Mouse (Mus musculus) R1 (cell line): ENCODE data around the gene Macrod2.

ENCODE experiments used
- DNase-seq: peaks from one replicate; pipeline ENCODE4 v3.0.0-alpha.2; 2018; ENCODE audit warnings: low read depth, low spot score

Gene Macrod2

DNA sequence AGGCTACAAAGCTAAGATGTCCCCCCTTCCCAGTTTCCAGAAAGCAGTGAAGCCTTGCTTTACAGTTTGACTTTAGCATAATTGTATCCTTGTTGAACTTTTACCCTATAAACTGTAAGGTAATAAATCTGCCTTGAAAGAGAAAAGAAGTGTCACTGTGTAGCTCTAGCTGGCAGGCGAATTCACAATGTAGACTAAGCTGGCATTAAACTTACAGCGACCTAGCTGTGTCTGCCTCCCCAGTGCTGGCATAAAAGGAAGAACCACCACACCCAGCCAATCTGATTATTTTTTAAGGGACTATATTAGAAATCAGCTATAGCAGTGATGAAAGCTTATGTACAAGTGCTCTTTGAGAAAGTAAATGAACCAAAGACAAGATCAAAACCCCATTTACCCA lies 1791.8 kb downstream of the Macrod2 start:
- DNase-seq, result no peak

DNA sequence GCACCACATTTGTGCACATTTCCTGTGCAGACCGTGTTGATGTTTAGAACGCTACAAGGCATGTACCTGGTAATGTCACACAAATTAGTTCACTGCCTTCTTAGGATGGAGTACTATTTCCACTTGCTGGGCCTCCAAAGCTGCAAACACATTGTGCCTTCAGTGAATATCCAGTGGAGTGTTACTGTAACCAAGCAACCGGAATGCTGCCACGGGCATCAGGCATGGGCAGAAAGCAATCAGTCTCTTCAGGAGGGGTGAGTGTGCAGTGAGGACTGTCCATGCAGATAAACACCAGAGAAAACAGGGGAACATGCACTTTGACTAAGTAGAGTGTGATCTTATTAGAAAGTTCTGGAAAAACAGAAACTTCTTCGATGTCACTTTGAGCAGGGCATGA lies 1792.3 kb downstream of the Macrod2 start:
- no peak for DNase-seq

DNA sequence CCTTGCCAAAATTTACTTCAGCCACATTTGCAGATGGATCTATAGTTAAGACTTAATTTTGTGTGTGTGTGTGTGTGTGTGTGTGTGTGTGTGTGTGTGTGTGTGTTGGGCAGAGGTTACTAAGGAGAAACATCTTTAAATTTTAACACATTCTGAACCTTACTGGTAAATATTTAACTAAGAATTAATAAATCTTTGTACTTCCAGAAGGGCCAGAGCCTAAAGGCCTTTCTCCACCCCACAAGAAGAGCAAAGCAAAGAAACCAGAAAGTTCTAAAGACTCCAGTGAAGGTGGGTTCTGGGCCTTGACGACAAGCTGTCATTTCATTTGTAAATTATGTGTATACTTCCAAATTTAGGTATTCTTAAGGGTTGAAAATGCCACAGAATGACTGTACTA lies 1822.3 kb downstream of the Macrod2 start:
- no peak for DNase-seq

DNA sequence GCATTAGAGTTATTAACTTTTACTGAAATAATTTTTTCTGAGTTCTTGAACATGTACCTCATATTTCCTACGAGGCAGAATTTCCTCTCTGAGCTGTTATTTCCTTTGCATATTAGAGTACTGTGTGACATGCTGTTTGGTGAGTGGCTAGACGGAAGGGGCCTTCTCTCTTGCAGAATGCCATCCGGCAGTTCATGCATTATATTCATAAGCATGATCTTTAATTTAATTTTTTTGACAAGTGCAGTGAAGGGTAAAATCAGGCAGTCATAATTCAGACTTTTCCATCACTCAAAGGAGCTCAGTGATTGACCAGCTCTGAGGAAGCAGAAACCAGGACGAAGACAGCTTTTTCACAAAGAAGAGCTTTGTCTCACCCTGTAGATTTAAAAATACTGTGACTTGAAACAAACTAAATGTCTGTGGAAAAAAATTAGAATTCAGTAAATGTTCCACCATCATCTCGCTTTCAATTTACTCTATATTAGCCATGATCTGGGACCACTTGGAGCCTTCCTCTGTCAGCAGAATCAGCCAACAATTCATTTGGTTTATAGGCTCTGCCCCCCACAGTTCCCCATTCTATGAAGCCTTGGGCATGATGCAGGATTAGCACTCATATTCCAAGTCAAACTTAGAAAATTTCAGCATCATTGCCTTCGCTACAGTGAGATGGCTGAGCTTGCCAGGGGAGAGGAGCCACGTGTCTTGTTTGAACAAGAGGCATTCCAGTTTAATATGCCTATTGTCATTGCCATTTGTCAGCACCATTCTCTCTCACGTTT lies 1827.2 kb downstream of the Macrod2 start:
- no peak for DNase-seq

DNA sequence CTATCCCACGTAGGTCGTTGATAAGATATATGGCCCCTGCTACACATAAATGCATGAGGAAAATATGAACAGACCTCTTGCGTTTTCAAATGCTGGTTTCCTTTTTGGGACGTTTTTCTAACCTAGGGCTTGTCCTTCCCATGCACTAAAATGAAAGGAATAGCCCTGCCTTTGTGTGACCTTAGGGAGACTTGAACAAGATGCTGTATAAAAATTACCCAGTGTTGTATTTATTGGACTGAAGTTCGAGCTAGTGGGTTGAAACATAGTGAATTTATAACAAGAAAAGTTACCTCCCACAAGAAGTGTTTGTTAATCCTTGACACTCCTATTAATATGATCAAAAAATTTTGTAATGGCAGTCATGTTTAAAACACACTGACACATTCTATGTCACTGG lies 1827.8 kb downstream of the Macrod2 start:
- no peak for DNase-seq

DNA sequence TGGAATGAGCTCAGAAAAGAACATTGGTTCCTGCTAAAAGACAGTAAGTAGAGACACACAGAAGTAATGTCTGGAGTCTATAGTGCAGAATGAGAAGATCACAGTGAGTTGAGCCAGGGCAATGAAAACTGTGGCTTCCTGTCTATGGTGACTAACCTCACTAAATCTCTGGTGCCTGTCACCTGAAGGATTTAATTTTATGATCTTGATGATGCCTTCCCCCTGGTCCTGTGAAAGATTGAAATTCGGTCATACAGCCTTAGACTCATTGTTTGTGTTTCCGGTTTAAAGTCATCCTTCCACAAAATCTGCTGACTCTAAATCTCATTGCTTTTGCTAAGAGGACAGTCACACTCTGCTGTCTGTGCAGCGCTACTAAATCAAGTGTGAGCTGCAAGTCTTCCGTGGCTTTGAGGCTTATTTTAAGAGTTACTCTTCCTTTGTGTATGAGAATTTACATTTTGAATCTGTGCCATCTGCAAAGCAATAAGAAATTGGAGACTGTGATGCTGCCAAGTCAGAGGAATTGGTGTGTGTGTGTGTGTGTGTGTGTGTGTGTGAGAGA lies 1836.0 kb downstream of the Macrod2 start:
- DNase-seq, result no peak

DNA sequence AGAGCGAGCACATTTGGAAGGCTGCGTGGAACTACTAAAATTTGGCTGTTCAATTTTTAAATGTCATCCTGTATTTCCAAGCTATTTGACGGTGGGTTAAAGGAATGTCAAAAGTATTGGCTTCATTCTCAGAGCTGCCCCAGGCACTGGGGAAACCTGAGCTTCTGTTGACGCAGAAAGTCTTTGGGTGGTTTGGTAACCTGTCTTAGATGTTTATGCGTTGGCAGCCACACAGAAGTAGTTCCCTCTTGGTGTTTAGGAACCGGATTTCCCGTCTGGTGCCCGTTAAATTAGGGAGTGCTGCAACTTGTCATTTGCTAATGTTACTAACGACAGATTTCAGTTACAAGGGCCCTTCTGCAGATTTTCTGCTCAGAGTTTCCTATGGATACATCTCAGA lies 1837.7 kb downstream of the Macrod2 start:
- DNase-seq, result no peak

DNA sequence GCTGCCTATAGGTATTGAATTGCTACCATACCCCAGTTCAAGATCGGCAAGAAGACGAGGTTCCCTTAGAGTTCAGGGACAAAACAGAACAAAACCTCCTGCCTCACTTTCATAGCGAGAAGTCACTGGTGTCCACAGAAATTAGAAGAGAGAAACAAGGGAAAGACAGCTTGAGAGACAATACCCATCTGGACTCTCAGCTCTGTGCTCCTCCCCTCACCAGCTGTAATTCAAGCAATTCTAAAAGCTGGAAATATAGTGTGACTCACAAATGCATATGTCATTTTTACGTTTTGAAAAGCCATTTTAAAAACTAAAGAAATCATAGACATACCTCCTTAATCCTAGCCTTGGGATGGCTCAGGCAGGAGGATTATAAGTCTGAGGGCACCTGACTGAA lies 1848.4 kb downstream of the Macrod2 start:
- DNase-seq, result no peak

DNA sequence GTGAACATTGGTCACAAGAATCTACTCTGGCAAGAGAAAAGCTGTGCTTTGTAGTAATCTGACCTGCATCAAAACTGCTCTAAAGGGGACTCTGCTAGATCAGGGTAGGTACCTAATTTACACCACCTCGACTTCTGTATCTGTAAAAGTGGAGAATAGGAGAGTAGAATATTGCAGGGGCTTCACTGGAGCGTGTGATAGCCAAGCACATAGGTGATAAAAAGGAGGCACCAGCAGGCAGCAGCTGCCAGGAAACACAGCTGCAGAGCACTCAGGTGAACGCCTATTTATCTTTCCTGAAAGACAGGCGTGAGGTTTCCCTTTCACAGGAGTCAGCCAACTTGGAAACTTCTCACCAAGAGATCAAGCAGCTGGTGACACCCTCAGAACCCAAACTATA lies 1855.3 kb downstream of the Macrod2 start:
- no peak for DNase-seq

DNA sequence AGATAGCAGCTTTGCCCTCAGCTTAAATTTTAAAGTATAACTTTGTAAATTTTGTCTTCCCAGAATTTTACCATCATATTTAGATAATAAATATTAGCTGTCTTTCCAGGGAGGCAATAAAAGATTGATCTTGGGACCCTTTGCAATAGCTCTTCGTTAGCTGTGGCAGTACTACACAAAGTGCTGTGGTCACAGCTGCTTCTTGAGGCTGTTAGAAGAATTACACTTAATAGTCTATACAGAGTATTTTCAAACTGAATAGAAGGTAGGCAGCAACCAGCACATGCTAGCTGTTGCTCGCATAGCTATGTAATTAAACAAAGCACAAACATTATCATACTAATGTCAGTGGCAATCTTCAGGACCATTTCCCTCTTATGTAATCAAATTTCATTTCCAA lies 1856.4 kb downstream of the Macrod2 start:
- no peak for DNase-seq

DNA sequence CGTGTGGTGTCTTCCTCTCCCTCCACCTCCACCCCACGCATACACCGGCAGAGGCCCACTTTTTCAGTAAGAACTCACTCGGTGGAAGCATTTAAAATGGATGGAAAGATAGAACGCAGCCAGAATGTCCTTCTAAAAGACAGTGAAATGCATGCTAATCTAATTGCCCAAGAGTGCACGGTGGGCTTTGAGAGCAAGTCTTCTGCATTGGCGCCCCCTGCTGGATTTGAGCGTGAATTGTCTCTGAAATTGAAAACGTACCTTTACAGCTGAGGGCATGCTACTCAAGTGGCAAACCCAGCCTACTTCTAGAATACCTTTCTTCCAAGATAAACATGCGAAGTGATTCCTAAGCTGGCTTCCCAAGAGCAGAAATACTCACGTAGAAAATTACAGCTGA lies 1858.8 kb downstream of the Macrod2 start:
- peak; percentile 51 for DNase-seq

DNA sequence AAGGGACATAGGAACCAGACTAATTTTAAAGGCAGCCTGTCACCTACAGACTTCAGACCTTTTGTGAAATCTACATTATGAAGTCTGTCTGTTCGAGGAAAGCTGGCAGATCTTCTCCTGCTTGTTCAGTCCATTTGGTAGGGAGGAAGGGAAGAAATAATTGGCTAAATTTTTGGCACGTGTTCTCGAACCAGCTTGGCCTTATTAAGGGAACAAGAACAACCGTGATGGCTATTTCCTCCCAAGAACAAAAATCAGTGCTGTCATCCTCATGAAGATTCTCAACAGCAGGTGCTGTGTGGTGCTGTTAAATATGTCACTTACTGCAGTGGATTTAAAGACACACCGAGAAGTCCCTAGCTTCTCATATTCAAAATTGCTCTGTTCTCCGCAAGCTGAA lies 1859.5 kb downstream of the Macrod2 start:
- no peak for DNase-seq

DNA sequence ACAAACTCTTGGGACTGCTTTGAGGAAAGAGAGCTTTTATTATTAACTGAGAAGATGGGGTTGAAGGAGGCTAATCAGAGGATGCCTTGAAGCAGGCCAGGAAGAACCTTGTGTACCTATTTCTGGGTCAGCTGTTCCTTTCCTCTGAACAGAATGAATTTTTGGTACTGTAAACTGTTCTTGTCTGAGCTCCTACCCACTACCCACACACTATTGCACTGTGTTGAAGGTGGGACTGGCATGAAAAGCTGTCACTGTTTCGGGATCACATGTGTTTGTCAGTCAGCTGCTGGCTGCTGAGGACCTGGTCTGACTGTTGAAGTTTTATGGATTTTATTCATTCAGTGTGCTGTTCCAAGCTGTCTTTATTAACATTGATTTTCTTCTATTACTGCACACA lies 1862.4 kb downstream of the Macrod2 start:
- no peak for DNase-seq

DNA sequence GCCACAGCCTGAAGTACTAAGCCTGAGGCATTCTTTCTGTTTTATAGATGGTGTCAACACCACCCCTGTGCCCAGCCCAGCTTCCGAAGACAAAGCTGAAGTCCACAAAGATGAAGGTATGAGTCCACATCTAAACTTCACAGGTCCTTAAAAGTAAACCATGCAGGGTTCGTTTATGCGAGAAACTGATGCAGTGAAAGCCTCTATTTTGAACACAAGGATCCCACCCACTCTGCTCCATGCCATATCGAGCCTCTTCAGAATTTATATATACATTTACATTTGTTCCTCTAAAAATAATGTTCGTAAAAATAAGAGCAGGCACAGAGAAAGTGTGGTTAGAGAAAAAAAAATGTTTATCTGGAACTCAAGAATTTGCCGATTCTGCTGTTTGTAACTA lies 1865.9 kb downstream of the Macrod2 start:
- no peak for DNase-seq

DNA sequence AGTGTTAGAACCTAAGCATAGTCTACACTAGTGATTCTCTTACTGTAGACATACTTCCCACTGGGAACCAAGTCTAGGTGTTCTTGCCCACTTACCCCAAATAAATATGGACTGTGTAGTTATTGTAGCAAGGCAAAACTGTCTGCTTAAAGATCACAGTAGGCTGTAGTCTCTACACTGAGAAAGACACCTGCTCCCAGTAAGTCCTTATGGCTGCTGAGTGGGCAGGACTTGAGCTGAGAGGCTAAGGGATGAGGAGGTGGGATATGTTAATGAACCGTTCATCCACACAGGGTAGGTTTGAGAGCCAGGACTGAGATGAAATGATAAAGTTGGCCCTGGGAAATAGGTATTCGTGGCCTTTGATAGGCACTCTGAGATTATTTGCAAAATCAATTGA lies 1869.6 kb downstream of the Macrod2 start:
- DNase-seq, result no peak

DNA sequence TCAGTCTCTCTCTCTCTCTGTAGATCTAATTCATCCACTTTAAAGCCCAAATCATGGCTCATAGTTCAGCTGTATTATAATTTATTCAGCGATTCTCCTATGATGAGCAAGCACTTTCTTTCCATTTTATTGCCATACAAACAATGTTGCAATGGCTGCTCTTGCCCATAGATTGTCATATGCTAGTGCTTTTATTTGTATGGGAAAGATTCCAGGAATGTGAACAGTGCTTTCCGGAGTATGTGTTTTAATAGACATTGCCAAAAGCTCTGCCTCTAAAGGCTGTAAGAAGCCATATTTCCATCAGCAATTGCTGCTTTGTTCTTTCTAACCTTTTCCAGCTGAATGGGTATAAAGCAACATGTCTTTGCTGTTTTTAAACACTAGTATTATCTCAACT lies 1872.7 kb downstream of the Macrod2 start:
- DNase-seq, result no peak

DNA sequence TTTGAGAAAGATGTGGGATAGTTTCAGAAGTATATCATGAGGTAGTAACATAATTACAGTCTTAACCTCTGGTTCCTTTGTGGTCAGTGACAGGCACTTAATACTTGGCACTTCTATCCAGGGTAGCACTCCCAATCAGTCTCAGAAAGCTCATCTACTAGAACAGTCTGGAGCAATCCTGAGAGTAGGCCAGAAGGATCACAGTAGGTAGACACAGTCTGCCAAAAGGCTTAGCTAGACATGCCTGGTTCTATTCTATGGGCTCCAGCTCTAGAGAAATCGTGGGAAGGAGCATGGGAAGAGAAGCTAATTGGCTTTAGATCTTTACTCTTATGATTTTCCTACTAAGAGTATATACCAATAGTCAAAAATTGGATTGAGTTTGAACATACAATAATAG lies 1891.7 kb downstream of the Macrod2 start:
- DNase-seq, result no peak

DNA sequence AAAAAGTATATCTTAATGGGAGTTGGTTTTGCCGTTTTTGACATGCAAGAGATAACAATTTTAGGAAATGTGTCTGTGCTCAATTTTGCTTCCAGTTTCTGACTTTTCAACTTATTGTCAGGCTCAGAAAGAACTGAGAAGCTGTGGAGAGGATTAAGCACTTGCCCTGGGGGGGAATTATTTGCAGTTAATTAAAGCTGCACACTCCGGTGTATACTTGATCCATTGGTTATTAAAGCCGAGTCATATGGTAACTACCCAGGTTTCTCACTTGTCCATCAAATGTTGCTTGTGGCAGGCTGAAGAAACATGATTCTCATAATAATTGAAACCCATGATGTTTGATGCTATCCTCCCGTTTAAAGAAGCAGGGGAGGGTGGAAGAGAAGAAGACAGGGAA lies 1899.7 kb downstream of the Macrod2 start:
- no peak for DNase-seq

DNA sequence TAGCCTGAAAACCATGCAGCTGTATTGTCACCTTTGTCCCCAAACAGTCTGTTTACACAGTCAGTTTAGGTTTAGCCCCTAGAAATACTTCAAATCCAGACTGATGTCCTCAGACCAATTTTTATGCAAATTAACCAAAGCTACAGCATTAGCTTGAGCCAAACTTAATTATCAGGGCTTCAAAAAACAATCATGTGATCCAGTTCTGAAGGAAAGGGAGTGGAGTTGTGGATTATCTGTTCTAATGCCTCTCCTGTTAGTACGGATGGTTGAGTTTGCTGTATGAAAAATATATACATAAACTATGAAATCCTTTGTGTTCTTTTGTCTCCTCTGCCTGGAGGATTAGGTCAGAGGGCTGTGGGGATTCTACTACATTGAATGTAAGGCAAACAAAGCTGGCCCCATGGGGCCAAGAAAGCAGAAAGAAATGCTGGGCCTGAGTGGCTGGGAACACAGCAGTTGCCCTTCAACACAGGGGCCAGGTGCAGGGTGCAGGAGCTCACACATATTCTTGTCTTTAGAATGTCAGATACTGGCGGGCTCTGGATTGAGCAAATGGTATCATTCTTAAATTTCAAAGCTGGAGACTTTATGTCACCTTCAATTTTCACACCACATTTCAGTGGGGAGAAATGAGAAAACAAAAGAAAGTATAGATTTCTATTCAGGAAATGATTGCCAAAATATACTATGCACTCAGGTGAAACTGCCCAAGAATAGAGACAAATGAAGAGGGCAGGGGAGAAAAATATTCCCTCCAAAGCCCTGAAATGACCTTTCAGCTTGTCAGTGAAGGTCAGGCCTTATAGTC lies 1908.2 kb downstream of the Macrod2 start:
- peak; percentile 36 for DNase-seq

DNA sequence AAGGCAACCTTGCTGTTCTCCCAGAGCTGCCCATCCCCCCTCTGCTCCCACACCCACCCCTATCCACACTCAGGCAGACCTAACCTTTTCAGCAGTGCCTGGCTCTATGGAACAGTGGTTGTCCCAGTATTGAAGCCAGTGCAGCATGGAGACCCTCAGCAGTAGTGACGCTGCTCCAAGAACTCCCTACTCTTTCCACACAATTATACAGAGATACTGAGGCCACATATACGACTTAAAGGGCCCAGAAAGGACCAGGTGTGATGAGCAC lies 1908.7 kb downstream of the Macrod2 start:
- DNase-seq, result peak; percentile 4

DNA sequence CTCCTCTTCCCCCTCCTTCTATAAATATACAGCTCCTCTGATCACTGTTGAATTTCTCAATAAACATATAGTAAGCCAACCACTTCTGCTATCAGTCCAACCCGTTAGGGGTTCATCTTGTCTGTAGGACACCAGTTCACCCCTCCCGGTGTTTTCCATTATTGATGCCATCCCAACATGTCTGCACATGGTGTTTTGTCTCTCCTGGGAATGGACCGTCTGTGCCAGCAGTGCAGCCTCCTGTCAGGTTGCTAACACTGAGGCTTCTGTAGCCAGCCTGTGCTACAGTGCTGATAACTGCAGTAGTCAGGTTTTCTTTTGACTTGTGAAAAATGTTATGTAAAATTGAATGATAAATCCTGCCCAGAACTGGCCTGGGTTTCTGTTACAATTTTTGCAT lies 1928.0 kb downstream of the Macrod2 start:
- DNase-seq, result no peak

DNA sequence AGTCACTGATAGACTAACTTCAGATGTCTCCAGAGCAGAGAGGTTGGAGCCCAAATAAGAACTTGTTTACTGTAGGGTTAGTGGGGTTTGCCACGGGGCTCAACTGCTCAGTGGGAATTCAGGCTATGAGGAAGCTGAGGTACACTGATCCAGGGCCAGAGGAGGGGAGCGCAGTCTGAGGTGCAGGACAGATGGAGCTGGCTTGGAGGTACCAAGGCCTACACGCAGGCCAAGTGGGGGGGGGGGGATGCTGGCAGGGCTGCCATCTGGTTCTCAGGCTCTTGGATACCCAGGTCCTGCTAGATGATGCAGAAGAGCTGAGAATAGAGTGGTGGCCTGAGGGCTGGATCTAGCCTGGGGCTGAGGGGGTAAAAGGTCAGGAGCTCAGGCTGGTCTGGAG lies 1931.6 kb downstream of the Macrod2 start:
- DNase-seq, result no peak

DNA sequence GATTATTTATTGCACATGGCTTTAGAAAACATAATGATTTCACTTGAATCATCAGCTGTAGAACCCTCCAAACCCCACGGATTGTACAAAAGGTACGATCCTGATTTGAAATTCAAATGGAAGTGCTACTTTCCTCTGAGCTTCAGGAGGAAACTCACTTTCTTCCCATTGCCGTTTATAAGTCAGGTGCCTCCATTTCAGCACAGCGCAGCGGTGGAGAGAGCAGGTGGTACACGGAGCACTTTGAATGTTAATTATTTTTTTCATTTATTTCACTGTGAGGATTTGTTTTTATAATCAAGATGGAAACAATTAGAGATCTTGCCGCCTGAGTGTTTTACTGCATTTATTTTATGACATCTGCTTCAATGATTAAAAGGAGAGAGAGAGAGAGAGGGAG lies 1934.7 kb downstream of the Macrod2 start:
- DNase-seq, result no peak
